Mouse (Mus musculus): ENCODE measurements around the gene Etnppl.

Gene Etnppl

DNA sequence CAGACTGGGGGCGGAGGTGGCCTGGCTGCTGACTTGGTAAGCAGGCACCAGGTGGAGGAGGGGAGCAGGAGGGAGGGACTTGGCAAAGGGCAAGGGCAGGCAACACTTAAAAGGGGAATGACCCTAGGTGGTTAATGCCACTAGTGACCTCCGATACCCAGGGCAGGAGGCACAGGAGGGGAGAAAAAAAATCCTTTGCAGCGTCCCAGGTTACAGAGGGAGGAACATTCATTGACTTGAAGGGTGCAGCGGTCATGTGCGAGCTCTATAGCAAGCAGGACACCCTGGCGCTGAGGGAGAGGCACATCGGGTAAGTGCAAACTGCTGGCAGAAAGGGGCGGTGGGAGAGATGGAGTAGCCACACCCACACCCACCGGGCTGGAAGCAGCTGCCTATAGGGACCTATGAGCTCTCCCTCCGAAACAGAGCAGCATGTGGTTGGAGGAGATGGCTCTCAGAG, at the start of gene Etnppl:
Etnppl (plus strand) TSS at position 10 of the 460 bp plus-strand sequence.
- DNase-seq (ENCODE audit: extremely low spot score, low read depth, low spot score), result no peak

DNA sequence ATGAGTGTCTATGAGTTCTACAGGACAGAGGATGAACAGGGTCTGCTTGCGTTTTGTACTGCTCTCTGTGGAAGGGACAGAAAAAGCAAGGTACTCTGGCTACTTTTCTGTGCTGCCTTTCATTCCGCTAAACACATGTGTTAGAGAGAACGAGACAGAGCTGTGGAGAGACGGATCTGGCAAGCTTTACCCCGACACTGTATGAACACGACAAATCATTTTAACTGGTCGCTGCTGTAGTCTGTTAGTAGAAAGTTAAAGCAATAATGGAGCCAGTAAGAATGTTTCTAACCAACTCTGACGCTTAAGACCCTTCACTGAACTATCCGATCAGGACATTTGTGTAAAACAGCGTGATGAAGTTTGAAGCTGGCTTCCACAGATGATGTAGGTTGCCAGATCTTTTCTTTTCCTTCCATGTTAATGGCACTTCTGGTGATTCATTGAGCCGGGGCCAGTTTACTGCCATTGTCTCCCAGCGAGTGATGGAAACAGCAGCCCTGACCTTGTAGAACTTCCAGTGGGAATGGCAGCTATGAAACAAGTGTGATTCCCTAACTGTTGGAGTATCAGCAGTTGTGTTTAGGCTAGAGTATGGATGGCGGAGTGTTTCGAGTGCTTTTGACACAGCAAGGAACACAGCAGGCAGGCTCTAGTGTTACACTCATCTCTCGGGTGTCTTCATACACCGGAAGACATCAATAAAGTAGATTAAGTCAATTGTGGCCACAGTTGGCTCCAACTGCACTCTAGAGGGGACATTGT, 48.7 kb upstream of the Etnppl start:
- no peak for DNase-seq (ENCODE audit: extremely low spot score, low read depth, low spot score)

DNA sequence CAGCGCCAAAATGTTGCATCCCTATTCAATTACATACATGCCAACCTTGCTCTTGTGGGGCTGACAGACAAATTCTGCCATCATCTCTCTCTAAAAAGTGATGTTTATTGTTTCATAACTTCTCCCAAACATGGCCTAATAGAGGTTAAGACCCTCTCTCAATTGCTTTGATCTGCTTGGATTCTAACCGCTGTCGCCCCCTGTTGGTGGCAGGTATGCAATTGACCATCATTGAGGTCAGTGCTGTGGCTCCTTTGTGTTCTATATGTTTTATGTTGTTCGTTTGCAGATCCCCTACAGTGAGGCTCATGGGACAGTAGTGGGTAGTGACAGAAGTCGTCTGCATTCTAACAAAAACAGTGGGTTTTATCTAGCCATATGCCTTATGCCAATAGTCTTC, 44.0 kb upstream of the Etnppl start:
- no peak for DNase-seq (ENCODE audit: extremely low spot score, low read depth, low spot score)

DNA sequence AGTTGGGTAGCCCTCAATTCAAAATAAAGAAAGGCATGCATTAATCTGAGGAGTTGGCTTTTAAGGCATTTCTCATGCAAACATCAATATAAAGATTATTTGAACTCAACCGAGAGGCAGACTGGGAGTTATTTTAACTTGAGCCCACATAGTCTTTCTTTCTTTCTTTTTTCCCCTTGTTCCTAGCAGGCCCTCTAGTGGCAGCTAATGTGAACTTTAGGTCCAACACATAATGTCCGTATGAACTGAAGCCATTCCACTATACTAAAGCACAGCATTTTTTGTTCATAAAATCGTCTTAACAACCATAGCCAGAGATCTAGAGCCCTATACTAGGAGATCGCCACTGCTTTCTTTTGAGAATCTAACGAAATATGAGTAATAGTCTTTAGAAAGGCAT, 42.6 kb upstream of the Etnppl start:
- DNase-seq (ENCODE audit: extremely low spot score, low read depth, low spot score), result peak; percentile 39

DNA sequence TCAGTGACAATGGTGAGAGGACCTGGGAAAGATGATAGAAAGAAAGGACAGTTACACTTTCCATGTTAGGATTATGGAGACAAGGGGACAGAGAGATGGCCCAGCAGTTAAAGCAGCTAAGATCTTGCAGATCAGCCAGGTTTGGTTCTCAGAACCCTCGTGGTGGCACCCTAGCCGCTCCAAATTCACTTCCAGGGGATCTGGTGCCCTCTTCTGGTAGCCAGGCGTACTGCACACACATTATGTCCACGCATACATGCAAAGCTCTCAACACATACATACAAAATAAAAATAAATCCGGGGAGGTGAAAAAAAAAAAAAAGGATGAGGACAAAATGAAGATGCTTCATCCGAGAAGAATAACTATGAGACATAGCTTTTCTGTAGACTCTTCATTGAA, 40.6 kb upstream of the Etnppl start:
- no peak for DNase-seq (ENCODE audit: extremely low spot score, low read depth, low spot score)

DNA sequence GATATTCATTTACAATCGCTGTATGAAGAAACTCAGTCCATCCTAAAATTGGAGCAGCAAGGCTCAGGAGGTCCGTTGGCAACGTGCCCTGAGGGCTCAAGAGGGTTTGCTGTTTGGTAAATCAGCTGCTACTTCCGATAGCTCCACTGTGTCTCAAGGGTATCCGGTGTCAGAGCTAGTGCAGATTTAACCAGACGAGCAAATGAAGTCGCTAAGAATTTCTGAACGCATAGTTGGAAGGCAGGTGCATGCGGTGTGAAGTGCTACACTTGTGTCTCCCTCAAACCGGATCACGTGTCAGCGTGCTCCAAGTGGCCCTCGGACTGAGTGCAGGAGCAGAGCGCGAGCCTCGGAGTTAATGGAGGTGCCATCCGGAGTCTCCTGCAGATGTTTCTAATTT, 37.7 kb upstream of the Etnppl start:
- no peak for DNase-seq (ENCODE audit: extremely low spot score, low read depth, low spot score)

DNA sequence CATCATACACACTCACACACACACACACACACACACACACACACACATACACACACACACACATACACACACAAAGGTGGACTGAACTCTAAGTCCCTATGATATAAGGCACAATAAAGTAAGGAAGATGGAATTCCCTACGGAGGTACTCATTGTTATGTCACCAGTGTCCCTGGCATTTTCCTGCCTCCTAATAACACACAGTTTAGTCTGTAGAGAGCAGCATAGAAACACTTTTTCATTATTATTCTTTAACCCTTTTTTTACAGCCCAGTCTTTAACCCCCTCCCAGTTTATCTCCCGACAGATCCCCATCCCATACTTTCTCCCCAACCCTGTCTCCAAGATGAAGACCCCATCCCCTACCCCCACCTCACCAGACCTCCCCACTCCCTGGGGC, 35.7 kb upstream of the Etnppl start:
- DNase-seq (ENCODE audit: extremely low spot score, low read depth, low spot score), result no peak

DNA sequence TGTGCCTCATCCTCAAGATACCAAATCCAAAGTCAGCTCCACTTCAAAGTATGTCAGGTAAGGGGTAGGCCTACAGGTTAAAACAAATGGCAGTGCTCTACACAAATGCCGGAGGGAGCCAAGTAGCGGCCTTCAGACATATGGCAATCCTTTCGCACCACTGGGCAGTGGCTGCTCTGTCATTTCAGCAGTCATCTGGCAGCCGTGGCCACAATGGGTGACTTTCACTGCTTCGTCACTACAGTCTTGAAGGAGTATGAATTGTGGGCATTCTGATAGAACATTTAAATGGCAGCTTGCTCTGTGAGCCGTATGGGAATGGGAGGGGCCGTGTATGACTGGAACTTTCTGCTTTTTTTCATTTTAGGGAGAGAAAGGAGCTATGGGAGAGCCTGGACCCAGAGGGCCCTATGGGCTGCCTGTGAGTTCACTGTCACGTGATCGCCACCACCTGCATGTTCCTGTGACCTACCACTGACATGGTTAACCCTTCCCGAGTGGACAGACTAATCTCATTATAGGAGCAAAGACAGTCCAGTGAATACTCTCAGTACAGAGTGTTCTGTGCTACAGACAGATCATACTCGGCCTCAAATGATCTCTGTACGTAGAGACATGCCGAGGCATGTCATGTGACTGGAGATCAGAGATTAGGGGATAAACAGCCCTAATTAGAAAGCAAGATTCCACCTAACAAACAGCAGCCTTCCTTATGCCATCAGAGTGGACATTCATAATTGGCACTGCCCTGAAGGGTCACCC, 34.2 kb upstream of the Etnppl start:
- no peak for DNase-seq (ENCODE audit: extremely low spot score, low read depth, low spot score)

DNA sequence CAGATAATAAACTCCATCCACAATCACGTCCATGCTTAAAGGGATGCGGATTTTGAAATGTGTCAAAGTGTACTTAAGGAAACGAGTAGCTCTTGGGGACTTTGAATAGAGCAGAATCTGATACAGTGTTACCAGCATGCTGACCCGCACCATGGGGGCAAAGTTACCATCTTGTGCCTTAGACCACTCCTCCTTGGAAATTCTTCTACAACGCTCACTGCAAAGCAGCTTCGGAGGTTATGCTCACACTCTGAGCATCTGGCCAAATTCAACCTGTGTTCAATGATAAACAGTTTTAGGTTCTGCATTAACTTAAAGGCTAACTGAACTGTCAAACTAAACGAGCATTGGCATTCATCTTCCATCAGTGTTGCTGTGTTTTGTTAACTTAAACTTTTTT, 33.2 kb upstream of the Etnppl start:
- no peak for DNase-seq (ENCODE audit: extremely low spot score, low read depth, low spot score)

DNA sequence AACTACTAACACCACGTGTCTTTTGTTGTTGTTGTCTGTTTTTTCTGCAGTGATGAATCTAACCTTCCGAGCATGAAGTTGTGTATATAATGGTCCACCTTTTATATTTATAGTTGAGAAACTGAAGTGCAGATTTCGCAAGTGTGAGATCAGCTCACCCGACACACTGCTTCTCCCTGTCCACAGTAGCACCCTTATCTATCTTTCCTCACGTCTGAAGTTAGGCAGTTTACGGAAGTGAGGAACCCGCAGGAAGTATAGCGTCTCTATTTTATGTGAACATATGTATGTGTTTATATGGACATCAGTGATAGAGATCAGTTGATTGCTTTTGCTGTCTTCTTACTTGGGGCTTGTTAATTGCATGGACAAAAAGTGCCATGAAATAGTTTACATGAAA, 22.2 kb upstream of the Etnppl start:
- no peak for DNase-seq (ENCODE audit: extremely low spot score, low read depth, low spot score)

DNA sequence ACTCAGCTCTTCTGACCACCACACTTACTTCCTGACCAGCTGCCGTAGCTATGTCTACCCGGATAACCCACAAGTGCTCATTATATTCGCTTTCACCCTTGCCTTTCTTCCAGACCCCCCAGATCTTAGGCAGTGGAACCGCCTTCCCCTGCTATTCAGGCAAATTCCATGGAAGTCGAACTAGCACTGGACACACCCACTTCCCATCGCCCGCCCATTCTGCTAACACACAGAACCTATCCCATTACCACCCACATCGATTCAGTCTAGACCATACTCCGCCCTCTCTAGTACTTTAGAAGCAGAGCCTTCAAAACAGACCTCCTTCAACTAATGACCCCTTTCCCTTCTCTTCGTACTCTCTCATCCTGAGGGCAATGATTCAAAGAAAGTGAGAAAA, 15.8 kb upstream of the Etnppl start:
- no peak for DNase-seq (ENCODE audit: extremely low spot score, low read depth, low spot score)

DNA sequence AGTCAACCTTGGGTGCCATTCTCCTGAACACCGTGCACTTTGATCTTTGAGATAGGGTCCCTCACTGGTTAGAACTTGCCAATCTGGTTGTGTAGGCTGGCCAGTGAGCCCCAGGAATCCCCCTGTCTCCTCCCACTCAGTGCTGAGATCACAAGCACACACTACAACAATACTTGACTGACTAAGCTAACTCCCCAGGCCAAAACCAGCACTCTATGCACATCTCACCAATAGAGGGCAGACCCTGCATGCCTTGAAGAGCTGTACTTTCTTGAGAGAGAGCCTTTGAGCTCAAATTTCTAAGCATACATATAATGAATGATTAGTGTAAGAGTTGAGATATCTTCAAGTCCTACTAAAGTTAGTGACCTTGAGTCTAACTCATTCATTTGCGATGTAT, 9.3 kb upstream of the Etnppl start:
- no peak for DNase-seq (ENCODE audit: extremely low spot score, low read depth, low spot score)

DNA sequence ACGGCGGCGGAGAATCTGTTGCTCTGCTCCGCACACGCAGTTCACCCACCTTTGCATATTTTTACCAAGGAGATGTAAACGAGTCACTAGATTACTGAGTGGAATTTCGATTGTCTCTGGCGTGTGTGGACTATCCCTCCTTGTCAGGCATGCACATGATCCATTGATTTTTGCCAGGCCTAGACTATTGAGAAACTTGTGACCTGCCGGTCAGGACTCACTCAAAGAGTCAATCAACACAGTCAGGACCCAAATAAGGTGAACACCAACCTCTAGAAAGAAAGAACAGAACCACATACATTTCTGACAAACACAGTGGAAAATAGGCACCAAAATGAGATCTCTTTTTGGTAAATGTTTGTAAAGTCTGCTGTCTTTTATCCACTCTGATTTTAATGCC, 2.8 kb upstream of the Etnppl start:
- DNase-seq (ENCODE audit: extremely low spot score, low read depth, low spot score), result no peak

DNA sequence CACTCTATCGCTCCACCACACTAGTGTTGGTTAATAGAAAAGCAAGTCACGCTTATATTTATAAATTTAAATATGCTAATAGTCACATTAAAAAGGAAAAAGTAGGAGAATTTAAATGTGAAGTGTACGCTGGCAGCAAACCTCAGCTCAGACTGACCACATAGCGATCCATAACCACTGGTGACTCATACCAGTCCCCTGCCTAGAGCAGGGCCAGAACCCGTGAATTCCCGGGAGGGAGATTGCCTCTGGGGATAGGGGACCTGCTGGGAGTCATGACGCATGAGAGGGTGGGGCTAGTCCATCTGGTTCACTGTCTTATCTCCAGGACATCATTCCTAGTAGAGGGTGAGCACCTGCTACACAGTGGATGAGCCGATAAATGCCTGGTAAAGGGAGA, 1.6 kb upstream of the Etnppl start:
- no peak for DNase-seq (ENCODE audit: extremely low spot score, low read depth, low spot score)

DNA sequence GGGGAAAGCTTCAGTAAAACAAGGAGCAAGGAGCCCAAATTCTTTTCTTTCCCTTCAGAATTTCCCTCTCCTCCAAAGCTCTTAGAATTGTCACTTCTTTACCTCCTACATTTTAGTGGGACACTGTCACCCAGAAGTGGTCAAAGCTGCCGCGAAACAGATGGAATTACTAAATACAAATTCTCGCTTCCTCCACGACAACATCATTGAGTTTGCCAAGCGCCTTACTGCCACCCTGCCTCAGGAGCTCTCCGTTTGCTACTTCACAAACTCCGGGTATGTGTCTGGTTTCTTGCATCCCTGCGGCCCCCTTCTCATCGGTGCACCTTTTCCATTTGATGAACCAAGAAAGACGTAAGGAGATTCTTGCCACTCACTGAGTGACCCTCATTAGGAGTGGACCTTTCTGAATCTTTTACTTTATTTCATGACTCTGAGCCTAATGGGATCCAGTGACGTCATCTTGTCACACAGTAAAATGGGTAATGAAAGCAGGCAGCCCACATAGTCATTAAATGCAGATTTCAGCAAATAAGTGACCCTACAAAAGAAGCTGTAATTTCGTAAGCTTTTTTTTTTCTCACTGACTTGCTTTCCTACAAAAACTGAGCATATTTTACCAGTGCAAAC, 3.4 kb downstream of the Etnppl start:
- DNase-seq (ENCODE audit: extremely low spot score, low read depth, low spot score), result no peak

DNA sequence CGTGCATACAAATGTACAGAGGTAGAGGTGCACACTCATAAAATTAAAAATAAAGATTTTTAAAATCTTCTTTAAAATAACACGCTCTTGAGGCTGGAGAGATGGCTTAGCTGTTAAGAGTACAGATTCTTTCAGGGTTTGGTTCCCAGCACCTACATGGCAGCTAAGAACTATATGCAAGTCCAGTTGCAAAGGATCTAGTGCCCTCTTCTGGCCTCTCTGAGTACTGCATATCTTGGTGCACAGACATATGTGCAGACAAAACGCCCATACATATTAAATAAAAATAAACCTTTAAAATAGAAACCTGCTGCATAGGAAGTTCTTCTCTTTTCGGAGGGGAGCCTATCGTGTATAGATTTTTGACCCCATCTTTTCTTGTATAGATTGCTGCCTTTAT, 11.1 kb downstream of the Etnppl start:
- no peak for DNase-seq (ENCODE audit: extremely low spot score, low read depth, low spot score)

DNA sequence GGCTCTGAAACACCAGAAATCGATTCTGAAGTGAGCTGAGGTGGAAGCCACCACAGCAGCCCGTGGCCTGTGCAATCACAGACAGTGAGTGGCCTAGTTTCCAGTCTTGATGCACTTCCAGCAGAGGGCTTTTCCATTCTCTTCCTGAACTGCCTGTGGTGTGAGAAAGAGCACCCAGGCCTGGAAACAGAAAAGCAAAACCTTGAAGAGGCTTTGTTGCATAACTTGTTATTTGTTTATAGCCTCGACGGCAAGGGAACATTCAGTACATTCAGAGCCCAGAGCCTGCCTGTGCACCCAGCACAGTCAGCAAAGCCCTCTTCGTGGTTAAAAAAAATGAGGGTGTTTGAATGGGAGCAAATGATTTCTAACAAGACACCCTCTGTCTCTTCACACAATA, 16.6 kb downstream of the Etnppl start:
- no peak for DNase-seq (ENCODE audit: extremely low spot score, low read depth, low spot score)

DNA sequence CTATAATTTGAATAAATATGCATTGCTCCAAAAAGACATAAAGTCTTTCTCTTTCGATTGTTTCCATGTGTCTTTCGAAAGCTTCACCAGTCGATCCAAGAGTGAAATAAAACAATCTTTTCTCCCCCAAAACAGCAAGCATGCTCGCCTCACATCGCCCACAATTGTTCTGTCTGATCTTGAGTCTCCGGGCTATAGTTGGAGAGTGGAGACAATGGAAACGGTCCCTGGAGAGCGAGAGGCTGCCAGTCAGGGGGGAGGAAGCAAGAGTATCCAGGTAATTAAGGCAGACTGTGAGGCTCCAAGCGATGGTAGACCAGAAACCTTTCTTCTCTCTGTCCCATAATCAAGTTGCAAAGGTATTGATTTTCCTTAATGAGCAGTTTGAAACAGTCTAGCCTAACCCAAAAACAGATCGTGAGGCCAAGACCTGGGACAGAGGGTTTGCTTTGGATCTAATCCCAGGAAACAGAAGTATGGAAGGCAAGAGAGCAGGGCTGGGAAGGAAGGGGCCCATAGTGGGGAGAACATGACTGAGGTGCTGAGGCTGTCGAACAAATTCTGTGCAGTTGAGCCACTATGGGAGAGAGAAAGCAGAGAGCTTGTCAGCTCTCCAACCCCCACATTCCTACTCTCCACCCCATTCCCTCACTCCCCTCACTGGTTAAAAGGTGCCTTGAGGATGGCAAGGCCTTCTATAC, 29.0 kb downstream of the Etnppl start:
- no peak for DNase-seq (ENCODE audit: extremely low spot score, low read depth, low spot score)

DNA sequence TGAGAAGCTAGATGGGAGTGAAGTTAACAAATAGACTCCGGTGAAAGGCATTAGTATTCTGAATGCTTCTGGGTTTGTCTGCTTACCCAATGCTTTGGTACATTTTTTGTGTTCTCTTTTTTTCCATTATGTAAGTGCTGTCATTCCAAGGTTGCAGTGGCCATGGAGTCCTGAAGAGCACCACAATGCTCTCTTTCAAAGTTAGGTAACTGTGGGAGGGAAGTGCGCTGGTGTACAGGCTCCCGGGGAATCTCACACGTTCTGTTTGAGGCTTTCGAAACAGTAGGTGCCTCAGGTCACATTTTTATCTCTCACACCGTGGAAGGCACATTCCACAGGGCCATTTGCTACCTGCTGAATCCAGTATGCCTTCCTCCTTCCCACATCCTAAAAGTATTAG, 32.3 kb downstream of the Etnppl start:
- DNase-seq (ENCODE audit: extremely low spot score, low read depth, low spot score), result no peak

DNA sequence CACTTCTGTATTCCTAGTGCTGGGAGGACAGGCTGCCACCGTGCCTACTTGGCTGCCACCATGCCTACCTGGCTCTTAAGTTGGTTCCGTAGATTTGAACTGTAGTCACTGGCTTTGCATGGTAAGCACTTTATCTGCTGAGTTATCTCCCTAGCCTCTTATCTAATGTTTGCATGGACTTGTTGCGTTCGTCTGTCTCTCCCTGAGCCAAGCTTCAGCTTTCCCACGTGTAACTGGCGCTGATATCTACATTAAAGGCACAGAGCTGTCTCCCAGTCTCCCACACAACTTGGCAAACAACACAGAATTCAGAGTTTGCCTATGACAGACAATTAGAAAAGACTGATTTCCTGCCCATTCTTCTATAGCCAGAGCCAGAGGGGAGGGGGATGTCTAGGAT, 43.4 kb downstream of the Etnppl start:
- no peak for DNase-seq (ENCODE audit: extremely low spot score, low read depth, low spot score)

DNA sequence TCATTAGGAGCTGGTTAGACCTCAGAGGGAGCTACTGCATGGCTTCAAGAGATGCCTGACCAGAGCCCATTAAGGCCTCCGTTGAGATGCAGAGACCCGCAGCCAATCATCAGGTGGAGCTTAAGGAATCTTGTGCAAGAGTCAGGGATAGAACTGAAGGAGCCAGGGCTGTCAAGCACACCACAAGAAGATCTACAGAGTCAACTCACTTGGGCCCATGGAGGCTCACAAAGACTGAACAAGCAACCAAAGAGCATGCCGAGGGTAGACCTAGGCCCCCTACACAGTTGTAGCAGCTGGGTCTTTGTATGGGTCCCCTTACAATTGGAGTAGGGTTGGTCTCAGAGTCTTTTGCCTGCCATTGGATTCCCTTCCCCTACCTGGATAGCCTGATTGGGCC, 45.2 kb downstream of the Etnppl start:
- DNase-seq (ENCODE audit: extremely low spot score, low read depth, low spot score), result no peak

DNA sequence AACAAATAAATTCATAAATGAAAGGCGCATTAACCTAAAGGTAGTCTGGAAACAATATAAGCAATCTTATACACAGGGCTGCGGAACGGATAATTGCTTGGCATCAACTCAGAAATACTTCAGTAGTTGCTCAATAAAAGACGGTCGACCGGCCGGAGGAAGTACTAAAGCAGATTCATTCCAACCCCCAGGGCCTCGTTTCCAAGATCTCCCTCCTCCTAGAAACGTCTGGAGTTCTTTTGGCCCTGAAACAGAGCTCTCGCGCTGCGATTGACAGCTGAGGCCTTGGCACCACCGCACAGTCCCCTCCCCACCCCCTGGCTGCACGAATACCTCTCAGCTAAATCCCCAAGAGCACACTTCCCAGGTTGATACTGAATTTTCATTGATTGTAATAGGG, 54.0 kb downstream of the Etnppl start:
- DNase-seq (ENCODE audit: extremely low spot score, low read depth, low spot score), result no peak

Data from hindlimb bud, embryonic 11.5 days (tissue).